Mouse (Mus musculus): ENCODE measurements around the gene Stoml1.

DNA sequence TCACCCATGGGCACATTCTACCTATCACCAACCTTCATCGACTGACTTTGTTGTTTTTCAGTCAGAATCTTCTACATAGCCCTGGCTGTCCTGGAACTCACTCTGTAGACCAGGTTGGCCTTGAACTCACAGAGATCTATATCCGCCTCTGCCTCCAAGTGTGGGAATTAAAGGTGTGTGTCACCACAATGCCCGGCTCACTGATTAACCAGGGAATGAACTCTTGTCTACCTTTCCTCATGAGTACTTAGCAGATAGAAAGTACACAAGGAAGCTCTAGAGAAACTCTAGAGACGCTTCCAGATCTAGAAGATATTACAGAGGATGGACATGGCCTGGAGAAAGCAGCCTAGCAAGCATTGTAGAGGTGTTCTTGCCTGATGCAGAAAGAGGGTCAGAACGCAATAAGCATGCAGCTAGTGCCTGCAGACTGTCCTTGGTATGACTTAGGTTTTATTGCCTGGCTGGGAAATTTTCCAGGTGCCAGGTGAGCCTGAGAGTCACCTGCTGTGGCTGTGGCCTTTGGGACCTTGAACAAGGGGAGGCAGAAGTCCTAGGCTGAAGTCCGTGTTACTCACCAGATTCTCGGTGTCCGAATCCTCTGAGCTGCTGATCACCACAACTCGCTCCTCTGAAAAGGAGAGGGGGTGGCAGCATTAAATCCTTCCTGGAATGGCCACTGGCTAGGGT is 24.0 kb upstream of the Stoml1 start:
- TF ChIP-seq SMC3 (IDR thresholded peaks at IDR 0.05; ENCODE audit: low read depth, low read length) (no peak), CTCF (IDR thresholded peaks at IDR 0.05 in 2 of 3, conservative IDR thresholded peaks at IDR 0.05 in 1 of 3; ENCODE audit: control insufficient read depth in 1 of 3, insufficient read depth in 1 of 3, low read depth in 2 of 3, low read length in 3 of 3, poor library complexity in 1 of 3, severe bottlenecking in 1 of 3) (no peak), MYB (IDR thresholded peaks at IDR 0.05; ENCODE audit: low read depth, low read length) (no peak)

Data from MEL (cell line).